Mouse (Mus musculus) G1E (cell line): ENCODE results near the gene Slc31a1.

ENCODE experiments used
- CTCF ChIP-seq: IDR thresholded peaks from 2 replicates; pipeline ENCODE4 v1.5.1; 2012; ENCODE audit warnings: low read depth, low read length, inconsistent platforms, mixed read lengths
- POLR2AphosphoS5 ChIP-seq: IDR thresholded peaks from 2 replicates; pipeline ENCODE4 v1.6.1; 2012; ENCODE audit warnings: low read depth, low read length, inconsistent platforms; ENCODE audit not compliant: insufficient replicate concordance
- TAL1 ChIP-seq: conservative IDR thresholded peaks from 2 replicates; pipeline ENCODE4 v1.6.1; 2012; ENCODE audit warnings: low read depth, low read length, inconsistent platforms, mixed read lengths

GRCm38 (mm10) chr4:62347605-62348328, 12.8 kb upstream of the Slc31a1 start:
- TF ChIP-seq CTCF (no peak), POLR2AphosphoS5 (no peak), TAL1 (no peak)
